Mouse (Mus musculus) heart, adult 2 months (tissue): ENCODE measurements at regions not wholly inside any gene's neighbourhood (a gene's known extent, or its start where the extent isn't known, plus 50 kb on each side); places are given as distances from the start of the nearest gene placed in this dataset.

ENCODE experiments used
- DNase-seq, 2 experiments: peaks; one replicate each; pipeline ENCODE4 v3.0.0; 2021
- H3K27ac ChIP-seq: fragments of 200-600 bp; 2 replicates; pipeline ENCODE4 v1.8.1; 2022
- H3K27me3 ChIP-seq: fragments of 200-500 bp; 2 replicates; pipeline ENCODE4 v1.6.1; 2012; ENCODE audit warnings: mild to moderate bottlenecking, low read length, inconsistent platforms, mixed read lengths; ENCODE audit not compliant: control insufficient read depth, insufficient read depth
- H3K36me3 ChIP-seq: fragments of 200-500 bp; 2 replicates; pipeline ENCODE4 v1.6.1; 2012; ENCODE audit warnings: low read length, inconsistent platforms; ENCODE audit not compliant: control insufficient read depth, insufficient read depth
- H3K4me1 ChIP-seq: fragments of 200-500 bp; 2 replicates; pipeline ENCODE4 v1.6.1; 2011; ENCODE audit warnings: low read length; ENCODE audit not compliant: control insufficient read depth, insufficient read depth
- H3K4me3 ChIP-seq: fragments of 200-600 bp; 2 replicates; pipeline ENCODE4 v1.8.1; 2022
- H3K79me2 ChIP-seq: fragments of 200-500 bp; replicated peaks from 2 replicates; pipeline ENCODE4 v1.6.1; 2012; ENCODE audit warnings: mild to moderate bottlenecking, inconsistent platforms, low read length, moderate library complexity, mixed read lengths; ENCODE audit not compliant: control insufficient read depth, insufficient read depth
- H3K9ac ChIP-seq: fragments of 200-500 bp; 2 replicates; pipeline ENCODE4 v1.6.1; 2012; ENCODE audit warnings: low read depth, mild to moderate bottlenecking, control low read depth, inconsistent platforms, low read length, mixed read lengths
- CTCF ChIP-seq: fragments of 200-600 bp; IDR thresholded peaks from 2 replicates; pipeline ENCODE4 v1.8.1; 2022; ENCODE audit warnings: antibody characterized with exemption, mild to moderate bottlenecking, moderate library complexity
- EP300 ChIP-seq: fragments of 200-500 bp; IDR thresholded peaks from 2 replicates; pipeline ENCODE4 v1.6.1; 2011; ENCODE audit warnings: low read depth, low read length, control low read depth; ENCODE audit not compliant: insufficient read depth
- POLR2A ChIP-seq: fragments of 200-500 bp; IDR thresholded peaks from 2 replicates; pipeline ENCODE4 v1.6.1; 2011; ENCODE audit warnings: mild to moderate bottlenecking, low read depth, low read length, control low read depth; ENCODE audit not compliant: insufficient read depth
- WGBS: fragments of 180-500 bp; shearing (Covaris S2); methylation state at CpG from one replicate; pipeline ENCODE4 v1.1.7; 2018; 5-methylcytosine and 5-hydroxymethylcytosine counted together
- intact Hi-C: fragments of 180-260 bp; cut with DNase I; formaldehyde crosslinking; loops from one replicate; pipeline ENCODE4 v1.15.1; 2025

- H3K4me1 ChIP-seq = no peaks in the 10 kb centered on the region; the same call in 1 of the 2 replicates
- intact Hi-C loops = no loop called here
- H3K9ac ChIP-seq = no peak overlapping the region
- H3K27ac ChIP-seq = no peak overlapping the region
- WGBS = 91% methylated on average over 6 of the region's 6 CpGs
- no peak overlapping the region for H3K4me3 ChIP-seq
- no peak for TF ChIP-seq POLR2A
- H3K79me2 ChIP-seq = no peaks in the 10 kb centered on the region
- no peaks in the 10 kb centered on the region for H3K36me3 ChIP-seq
- no peak for DNase-seq
- no peaks in the 10 kb centered on the region for H3K27me3 ChIP-seq
Measured at GRCm38 (mm10) chr17:27364899-27365298, 156.3 kb downstream of the Grm4 start.

- no peak for DNase-seq
- no peaks in the 10 kb centered on the region for H3K36me3 ChIP-seq
- H3K9ac ChIP-seq = no peak overlapping the region
- intact Hi-C loops = no loop called here
- no peaks in the 10 kb centered on the region; the same call in 1 of the 2 replicates for H3K4me1 ChIP-seq
- no peak overlapping the region for H3K4me3 ChIP-seq
- no peaks in the 10 kb centered on the region for H3K27me3 ChIP-seq
- no peak for TF ChIP-seq POLR2A
- TF ChIP-seq EP300 = no peak
- TF ChIP-seq CTCF = no peak
- H3K27ac ChIP-seq = no peak overlapping the region
- H3K79me2 ChIP-seq = no peaks in the 10 kb centered on the region
- 86% methylated on average over 7 of the region's 7 CpGs for WGBS
Measured at GRCm38 (mm10) chr17:27364338-27364737, 156.9 kb downstream of the Grm4 start.

GRCm38 (mm10) chr17:27363911-27364310, 157.3 kb downstream of the Grm4 start:
- no peak for DNase-seq
- Histone ChIP-seq H3K36me3 (no peaks in the 10 kb centered on the region), H3K27ac (no peak overlapping the region), H3K4me1 (no peaks in the 10 kb centered on the region; the same call in 1 of the 2 replicates), H3K9ac (no peak overlapping the region), H3K27me3 (no peaks in the 10 kb centered on the region), H3K4me3 (no peak overlapping the region), H3K79me2 (no peaks in the 10 kb centered on the region)
- intact Hi-C loops = no loop called here
- no peak for TF ChIP-seq POLR2A
- no peak for TF ChIP-seq CTCF
- TF ChIP-seq EP300 = no peak
- WGBS = 84% methylated on average over 6 of the region's 6 CpGs

DNA sequence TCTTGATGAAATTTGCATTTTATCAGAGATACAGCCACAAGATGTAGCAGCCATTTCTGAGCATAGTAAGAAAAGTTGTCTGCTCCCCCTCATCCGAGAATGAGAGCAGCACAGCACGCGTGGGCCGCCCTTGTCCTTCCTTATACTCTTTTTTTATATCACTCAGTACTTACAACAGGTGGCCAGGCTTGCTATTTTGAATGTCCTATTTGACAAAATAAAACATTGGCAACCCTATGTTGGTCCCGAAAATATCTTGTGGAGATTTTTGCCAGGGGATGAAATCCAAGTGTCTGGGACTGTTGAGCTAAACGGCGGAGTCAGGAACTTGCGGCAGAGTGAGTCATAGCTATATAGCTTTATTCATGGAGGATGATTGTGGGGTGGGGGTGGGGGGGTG, 158.0 kb upstream of the Lemd2 start:
- Histone ChIP-seq H3K36me3 (no peaks in the 10 kb centered on the region), H3K4me1 (no peaks in the 10 kb centered on the region; the same call in 1 of the 2 replicates), H3K79me2 (no peaks in the 10 kb centered on the region), H3K4me3 (no peak overlapping the region), H3K9ac (no peak overlapping the region), H3K27me3 (no peaks in the 10 kb centered on the region), H3K27ac (no peak overlapping the region)
- DNase-seq = no peak
- TF ChIP-seq POLR2A (no peak), CTCF (no peak), EP300 (no peak)
- 57% methylated on average over 8 of the region's 8 CpGs for WGBS
- intact Hi-C loops = no loop called here

- WGBS = 81% methylated on average over 2 of the region's 2 CpGs
- Histone ChIP-seq H3K27ac (no peak overlapping the region), H3K36me3 (no peaks in the 10 kb centered on the region), H3K79me2 (no peaks in the 10 kb centered on the region), H3K4me3 (no peak overlapping the region), H3K4me1 (no peaks in the 10 kb centered on the region; the same call in 1 of the 2 replicates), H3K9ac (no peak overlapping the region), H3K27me3 (no peaks in the 10 kb centered on the region)
- intact Hi-C loops = no loop called here
- peak in 1 of 2 experiments; percentile 18 for DNase-seq
- TF ChIP-seq EP300 = no peak
- no peak for TF ChIP-seq POLR2A
- TF ChIP-seq CTCF = no peak
Measured at GRCm38 (mm10) chr17:27361362-27361761, 157.1 kb upstream of the Lemd2 start.

DNA sequence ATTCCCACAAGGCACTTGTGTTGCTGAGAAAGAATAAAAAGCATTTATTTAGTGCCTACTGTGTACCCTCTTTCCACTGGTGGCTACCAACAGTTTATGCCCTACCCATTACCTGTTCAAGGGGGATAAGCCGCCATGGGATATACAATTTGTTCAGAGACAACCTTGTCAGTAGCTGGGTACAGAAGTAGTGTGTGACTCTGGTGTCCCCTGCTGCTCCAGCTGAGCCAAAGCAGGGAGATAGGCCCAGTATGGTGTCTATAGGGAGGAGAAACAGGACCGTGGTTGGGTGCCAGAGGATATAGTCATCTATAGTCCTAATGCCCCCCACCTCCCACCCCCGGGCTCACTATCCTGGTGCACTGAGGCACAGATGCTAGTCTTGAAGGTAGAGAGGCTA, 152.6 kb upstream of the Lemd2 start:
- Histone ChIP-seq H3K36me3 (no peaks in the 10 kb centered on the region), H3K27ac (no peak overlapping the region), H3K4me3 (no peak overlapping the region), H3K79me2 (no peaks in the 10 kb centered on the region), H3K27me3 (no peaks in the 10 kb centered on the region), H3K9ac (no peak overlapping the region), H3K4me1 (no peaks in the 10 kb centered on the region; the same call in 1 of the 2 replicates)
- TF ChIP-seq POLR2A (no peak), CTCF (peak; percentile 43)
- DNase-seq = no peak
- intact Hi-C loops = no loop called here
- 55% methylated on average over 3 of the region's 3 CpGs for WGBS
